27 mouse cellular contexts compared by ENCODE assay signal in the genomic region with DNA sequence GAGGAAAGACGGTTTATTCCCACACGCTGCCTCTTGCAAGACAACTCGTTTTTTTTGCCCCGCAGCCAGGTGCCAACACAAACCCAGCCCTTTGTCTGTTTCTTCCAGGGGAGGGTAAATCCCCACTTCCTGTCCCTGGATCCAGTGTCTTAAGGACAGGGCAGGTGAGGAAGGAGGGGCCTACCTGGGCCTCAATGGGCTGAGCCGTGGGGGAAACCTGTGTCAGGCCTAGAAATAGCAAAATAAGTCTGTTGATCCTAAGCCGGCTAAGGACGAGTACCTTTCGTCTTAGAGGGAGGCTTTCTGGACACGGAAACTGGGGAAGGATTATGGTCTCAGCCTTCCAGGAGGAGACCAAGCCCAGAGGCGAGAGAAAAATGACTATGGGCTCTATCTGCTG. TPM values are rescaled to one million over a fixed set of nuclear protein-coding genes. Genes with fewer than 3 reads are reported as not detected.
DNase-seq lines count a peak whose midpoint lies in the region; ATAC-seq and TF ChIP-seq lines count a peak whose summit lies in the region.
"Had no signal": no experiment of that assay in that cellular context is flagged by ENCODE, and none has a peak within 500 bp of the region (broad histone marks: within the 10 kb centered on the region; RNA-seq: fewer than 3 reads in every experiment).

No protein-coding gene starts in this region.

- WGBS in forebrain, embryonic 14.5 days: 45% methylated on average over 10 of the region's 10 CpGs
- WGBS in forebrain, embryonic 15.5 days: 44% methylated on average over 10 of the region's 10 CpGs
- 55% methylated on average over 10 of the region's 10 CpGs for WGBS in neural tube, embryonic 15.5 days
- WGBS in intestine, postnatal 0 days: 49% methylated on average over 10 of the region's 10 CpGs

- H3K4me3 ChIP-seq in forebrain, embryonic 14.5 days (ENCODE audit: low read depth, low read length): no peak overlapping the region
- H3K4me3 ChIP-seq in forebrain, embryonic 15.5 days: no peak overlapping the region
- peak overlapping the region; percentile 69 for H3K4me3 ChIP-seq in left cerebral cortex, adult 2 months
- H3K4me3 ChIP-seq in neural tube, embryonic 15.5 days (replicated peaks): no peak overlapping the region
- no peak overlapping the region for H3K4me3 ChIP-seq in intestine, postnatal 0 days (ENCODE audit: low read depth, low read length)
- H3K4me3 ChIP-seq: heart, embryonic 10.5 days; heart, embryonic 15.5 days; liver, embryonic 12.5 days had no signal

- H3K4me1 ChIP-seq in forebrain, embryonic 14.5 days (ENCODE audit: control insufficient read depth, insufficient read depth, low read length): peaks cover 6% of the 10 kb centered on the region
- peaks cover 22% of the 10 kb centered on the region for H3K4me1 ChIP-seq in forebrain, embryonic 15.5 days
- H3K4me1 ChIP-seq in neural tube, embryonic 15.5 days: peaks cover 52% of the 10 kb centered on the region
- no peaks in the 10 kb centered on the region; the same call in 1 of the 2 replicates for H3K4me1 ChIP-seq in intestine, postnatal 0 days (replicated peaks; ENCODE audit: control insufficient read depth, insufficient read depth, low read length)

- no peak overlapping the region for H3K27ac ChIP-seq in forebrain, embryonic 14.5 days (ENCODE audit: low read depth, low read length)
- no peak overlapping the region for H3K27ac ChIP-seq in forebrain, embryonic 15.5 days (replicated peaks)
- peak overlapping the region; percentile 93 for H3K27ac ChIP-seq in left cerebral cortex, adult 2 months
- H3K27ac ChIP-seq in neural tube, embryonic 15.5 days (replicated peaks): no peak overlapping the region
- no peak overlapping the region for H3K27ac ChIP-seq in intestine, postnatal 0 days (ENCODE audit: low read depth, low read length)
- H3K27ac ChIP-seq: heart, embryonic 10.5 days; heart, embryonic 15.5 days; liver, embryonic 12.5 days; macrophage; stomach, postnatal 0 days had no signal

- intact Hi-C loops in left cerebral cortex, adult 2 months (cut with DNase I): loop anchor here (5.0 kb wide), 2 partner anchors 49 to 124 kb away; partner anchors contain the start of gene Znfx1
- intact Hi-C loops in left cerebral cortex, postnatal 10 days (cut with DNase I): loop anchor here (10.0 kb wide), 1 partner anchor 52 kb away; no protein-coding TSS in a partner anchor

- H3K9me3 ChIP-seq in forebrain, embryonic 14.5 days (replicated peaks; ENCODE audit: control insufficient read depth, low read length): no peaks in the 10 kb centered on the region
- H3K9me3 ChIP-seq in forebrain, embryonic 15.5 days: no peaks in the 10 kb centered on the region
- no peaks in the 10 kb centered on the region for H3K9me3 ChIP-seq in neural tube, embryonic 15.5 days (replicated peaks)
- H3K9me3 ChIP-seq in intestine, postnatal 0 days (ENCODE audit: control insufficient read depth): no peaks in the 10 kb centered on the region
- H3K9me3 ChIP-seq: heart, embryonic 15.5 days; liver, embryonic 12.5 days had no signal

- no peak for ATAC-seq in forebrain, embryonic 14.5 days
- no peak for ATAC-seq in forebrain, embryonic 15.5 days (replicated peaks)
- no peak for ATAC-seq in neural tube, embryonic 15.5 days (ENCODE audit: low FRiP score)
- ATAC-seq in intestine, postnatal 0 days: no peak
- ATAC-seq: intestine, embryonic 16.5 days; liver, embryonic 12.5 days; liver, postnatal 0 days; lung, postnatal 0 days had no signal

- TF ChIP-seq CTCF in left cerebral cortex, adult 2 months (IDR thresholded peaks at IDR 0.05): no peak
- TF ChIP-seq CTCF in intestine, postnatal 0 days (IDR thresholded peaks at IDR 0.05; ENCODE audit: low read depth): no peak

- H3K9ac ChIP-seq in forebrain, embryonic 14.5 days (ENCODE audit: low read length): 0 out of 2 replicates have a peak overlapping the region, but pooled peaks have one; percentile 5
- H3K9ac ChIP-seq in forebrain, embryonic 15.5 days (replicated peaks): no peak overlapping the region
- peak overlapping the region; percentile 20; the same call in 1 of the 2 replicates for H3K9ac ChIP-seq in neural tube, embryonic 15.5 days (replicated peaks)
- no peak overlapping the region for H3K9ac ChIP-seq in intestine, postnatal 0 days (ENCODE audit: low read depth, low read length)
- H3K9ac ChIP-seq: heart, embryonic 15.5 days; liver, embryonic 12.5 days; liver, postnatal 0 days had no signal

- H3K27me3 ChIP-seq in forebrain, embryonic 14.5 days (replicated peaks; ENCODE audit: control insufficient read depth, insufficient read depth, low read length): peaks cover 26% of the 10 kb centered on the region; the same call in 1 of the 2 replicates
- H3K27me3 ChIP-seq in forebrain, embryonic 15.5 days: peaks cover 23% of the 10 kb centered on the region; the same call in 1 of the 2 replicates
- H3K27me3 ChIP-seq in neural tube, embryonic 15.5 days (replicated peaks): peaks cover 28% of the 10 kb centered on the region
- peaks cover 26% of the 10 kb centered on the region for H3K27me3 ChIP-seq in intestine, postnatal 0 days (replicated peaks; ENCODE audit: control insufficient read depth, insufficient read depth, low read length)

- H3K4me2 ChIP-seq in forebrain, embryonic 14.5 days (ENCODE audit: low read length): no peak overlapping the region
- no peak overlapping the region for H3K4me2 ChIP-seq in forebrain, embryonic 15.5 days (replicated peaks)
- 0 out of 2 replicates have a peak overlapping the region, but pooled peaks have one; percentile 25 for H3K4me2 ChIP-seq in neural tube, embryonic 15.5 days
- H3K4me2 ChIP-seq in intestine, postnatal 0 days (replicated peaks; ENCODE audit: low read depth): no peak overlapping the region
- H3K4me2 ChIP-seq: heart, embryonic 15.5 days; liver, embryonic 12.5 days had no signal

- DNase-seq in forebrain, embryonic 14.5 days (ENCODE audit: low spot score): no peak
- DNase-seq in left cerebral cortex, adult 2 months (ENCODE audit: extremely low spot score in 1 of 2, low spot score in 2 of 2): no peak
- no peak for DNase-seq in left cerebral cortex, postnatal 10 days (ENCODE audit: extremely low spot score in 1 of 2, low spot score in 2 of 2)
- DNase-seq in retina, adult 2 months (ENCODE audit: low read depth, low spot score): peak; percentile 93
- DNase-seq in retina, postnatal 1 day: no peak
- DNase-seq: adrenal gland, adult 8-10 months; cerebellum, adult 8-10 months; cerebellum, postnatal 36 days; heart, adult 11 months; kidney, postnatal 14 days; left cerebral cortex, postnatal 4 days; liver, postnatal 0 days; right cerebral cortex, postnatal 4 days; thymus, adult 18-20 months; thymus, postnatal 25 days had no signal

- no peaks in the 10 kb centered on the region for H3K36me3 ChIP-seq in forebrain, embryonic 14.5 days (ENCODE audit: control insufficient read depth, insufficient read depth, low read length)
- peaks cover 6% of the 10 kb centered on the region; the same call in 1 of the 2 replicates for H3K36me3 ChIP-seq in forebrain, embryonic 15.5 days
- H3K36me3 ChIP-seq in neural tube, embryonic 15.5 days: peaks cover 10% of the 10 kb centered on the region
- H3K36me3 ChIP-seq in intestine, postnatal 0 days (ENCODE audit: control insufficient read depth, insufficient read depth): no peaks in the 10 kb centered on the region
- H3K36me3 ChIP-seq: heart, embryonic 10.5 days; heart, embryonic 15.5 days; liver, embryonic 12.5 days had no signal

RNA-seq across cellular contexts. Expression of gene Kcnb1, which starts 3.4 kb away (rescaled TPM):
- polyA plus RNA-seq in forebrain, embryonic 14.5 days (2014; fragmentation: Nextera tagmentation; extraction: Ambion mirVana): 1.6 and 2.1 TPM in 2 replicates
- polyA plus RNA-seq in forebrain, embryonic 15.5 days (2015; fragmentation: Nextera tagmentation; extraction: Ambion mirVana): 2.2 and 2.4 TPM in 2 replicates
- 100 to 1,000 TPM; 230 to 237 TPM for total RNA-seq in left cerebral cortex, adult 2 months (2021)
- total RNA-seq in left cerebral cortex, postnatal 10 days (2021): 10 to 100 TPM; 95.0 to 95.2 TPM
- 3.8 and 3.9 TPM in 2 replicates for polyA plus RNA-seq in neural tube, embryonic 15.5 days (2015; fragmentation: Nextera tagmentation; extraction: Ambion mirVana)
- 1.1 and 1.6 TPM in 2 replicates for polyA plus RNA-seq in intestine, postnatal 0 days (2015; fragmentation: Nextera tagmentation; extraction: Ambion mirVana)
- polyA plus RNA-seq: C2C12 had no signal

RNA-seq across cellular contexts. Expression of gene Ptgis, which starts 53.9 kb away (rescaled TPM):
- polyA plus RNA-seq in forebrain, embryonic 14.5 days (2014; fragmentation: Nextera tagmentation; extraction: Ambion mirVana): 3.7 and 3.9 TPM in 2 replicates
- polyA plus RNA-seq in forebrain, embryonic 15.5 days (2015; fragmentation: Nextera tagmentation; extraction: Ambion mirVana): 2.7 and 3.6 TPM in 2 replicates
- 1 to 10 TPM; 1.4 to 1.8 TPM for total RNA-seq in left cerebral cortex, adult 2 months (2021)
- total RNA-seq in left cerebral cortex, postnatal 10 days (2021): 1 to 10 TPM; 3.0 TPM
- 5.6 and 6.7 TPM in 2 replicates for polyA plus RNA-seq in neural tube, embryonic 15.5 days (2015; fragmentation: Nextera tagmentation; extraction: Ambion mirVana)
- polyA plus RNA-seq in intestine, postnatal 0 days (2015; fragmentation: Nextera tagmentation; extraction: Ambion mirVana): 8.9 and 9.5 TPM in 2 replicates
- total RNA-seq: megakaryocyte-erythroid progenitor cell, adult 5-6 weeks had no signal
- polyA plus RNA-seq: macrophage had no signal

Comparison
In these comparisons a context has a peak if more than half of its experiments do, and no peak if none do; other contexts are left out.
1. H3K9ac ChIP-seq: peak in forebrain, embryonic 14.5 days (single experiment) and neural tube, embryonic 15.5 days (single experiment); none in forebrain, embryonic 15.5 days (single experiment) and intestine, postnatal 0 days (single experiment).